Mouse (Mus musculus): Measurements from ENCODE around the gene Cntnap4. TPM values are rescaled to one million over a fixed set of nuclear protein-coding genes. Genes with fewer than 3 reads are reported as not detected.
A peak's percentile ranks its signal among the peaks of the same experiment; 100 is the strongest.
"Not testable (repeated sequence)": the region's sequence is repeated elsewhere in the genome, so short reads cannot be mapped to it uniquely, and the experiment has no call there.

Gene Cntnap4
- polyA plus RNA-seq, 1 experiment from 2014 or later, result 22.5 TPM

GRCm38 (mm10) chr8:112743331-112743730, 173.5 kb downstream of the Cntnap4 start:
- H3K4me3 ChIP-seq, result no peak overlapping the region
- H3K9ac ChIP-seq, result no peak overlapping the region
- WGBS, result 91% methylated on average over 4 of the region's 4 CpGs
- ATAC-seq (replicated peaks), result no peak
- no peaks in the 10 kb centered on the region for H3K9me3 ChIP-seq
- no peak overlapping the region for H3K4me2 ChIP-seq
- no peaks in the 10 kb centered on the region for H3K36me3 ChIP-seq (replicated peaks)
- no peaks in the 10 kb centered on the region for H3K27me3 ChIP-seq (replicated peaks)
- H3K27ac ChIP-seq, result no peak overlapping the region
- no peaks in the 10 kb centered on the region for H3K4me1 ChIP-seq

- no peaks in the 10 kb centered on the region for H3K4me1 ChIP-seq
- H3K27me3 ChIP-seq (replicated peaks), result no peaks in the 10 kb centered on the region
- H3K9me3 ChIP-seq, result no peaks in the 10 kb centered on the region
- no peak overlapping the region for H3K4me3 ChIP-seq
- no peak overlapping the region for H3K4me2 ChIP-seq
- WGBS, result 77% methylated on average over 5 of the region's 5 CpGs
- H3K36me3 ChIP-seq (replicated peaks), result no peaks in the 10 kb centered on the region
- no peak overlapping the region for H3K9ac ChIP-seq
- ATAC-seq (replicated peaks), result no peak
- no peak overlapping the region for H3K27ac ChIP-seq
Observed at GRCm38 (mm10) chr8:112747296-112747695, 177.5 kb downstream of the Cntnap4 start.

- ATAC-seq (replicated peaks), result no peak
- Histone ChIP-seq H3K4me2 (no peak overlapping the region), H3K9ac (no peak overlapping the region), H3K27ac (no peak overlapping the region), H3K27me3 (replicated peaks) (no peaks in the 10 kb centered on the region), H3K9me3 (no peaks in the 10 kb centered on the region), H3K4me1 (no peaks in the 10 kb centered on the region; the same call in 1 of the 2 replicates), H3K36me3 (replicated peaks) (no peaks in the 10 kb centered on the region), H3K4me3 (no peak overlapping the region)
- WGBS, result 84% methylated on average over 4 of the region's 4 CpGs
Observed at GRCm38 (mm10) chr8:112755171-112755570, 185.3 kb downstream of the Cntnap4 start.

GRCm38 (mm10) chr8:112803058-112803457, 233.2 kb downstream of the Cntnap4 start:
- no peaks in the 10 kb centered on the region for H3K27me3 ChIP-seq (replicated peaks)
- H3K27ac ChIP-seq, result no peak overlapping the region
- no peaks in the 10 kb centered on the region for H3K9me3 ChIP-seq
- H3K9ac ChIP-seq, result no peak overlapping the region
- ATAC-seq (replicated peaks), result no peak
- 93% methylated on average over 17 of the region's 17 CpGs for WGBS
- no peak overlapping the region for H3K4me2 ChIP-seq
- no peak overlapping the region for H3K4me3 ChIP-seq
- peaks cover 4% of the 10 kb centered on the region; the same call in 1 of the 2 replicates for H3K36me3 ChIP-seq (replicated peaks)
- H3K4me1 ChIP-seq, result no peaks in the 10 kb centered on the region

- H3K4me2 ChIP-seq, result no peak overlapping the region
- no peak overlapping the region for H3K9ac ChIP-seq
- 36% methylated on average over 5 of the region's 6 CpGs for WGBS
- no peak overlapping the region for H3K27ac ChIP-seq
- ATAC-seq (replicated peaks), result no peak
- no peaks in the 10 kb centered on the region for H3K27me3 ChIP-seq (replicated peaks)
- H3K36me3 ChIP-seq (replicated peaks), result no peaks in the 10 kb centered on the region
- no peaks in the 10 kb centered on the region for H3K9me3 ChIP-seq
- H3K4me1 ChIP-seq, result no peaks in the 10 kb centered on the region
- H3K4me3 ChIP-seq, result no peak overlapping the region
Observed at GRCm38 (mm10) chr8:112809382-112809781, 239.5 kb downstream of the Cntnap4 start.

GRCm38 (mm10) chr8:112841057-112841456, 271.2 kb downstream of the Cntnap4 start:
- no peaks in the 10 kb centered on the region for H3K36me3 ChIP-seq (replicated peaks)
- 83% methylated on average over 2 of the region's 2 CpGs for WGBS
- no peak for ATAC-seq (replicated peaks)

GRCm38 (mm10) chr8:112849541-112849940, 279.7 kb downstream of the Cntnap4 start:
- not testable (repeated sequence) for H3K9ac ChIP-seq; ATAC-seq (replicated peaks); H3K36me3 ChIP-seq (replicated peaks); H3K4me2 ChIP-seq; H3K27me3 ChIP-seq (replicated peaks); H3K9me3 ChIP-seq; H3K4me1 ChIP-seq; H3K4me3 ChIP-seq; H3K27ac ChIP-seq
- WGBS, result 94% methylated on average over 1 of the region's 1 CpGs

More at GRCm38 (mm10) chr8:112841057-112841456, 271.2 kb downstream of the Cntnap4 start:
- Histone ChIP-seq H3K27me3 (replicated peaks) (no peaks in the 10 kb centered on the region), H3K9me3 (no peaks in the 10 kb centered on the region), H3K27ac (no peak overlapping the region), H3K4me2 (no peak overlapping the region), H3K9ac (no peak overlapping the region), H3K4me3 (no peak overlapping the region), H3K4me1 (peaks cover 6% of the 10 kb centered on the region)

- Histone ChIP-seq H3K4me2 (peak overlapping the region; percentile 13; the same call in 1 of the 2 replicates), H3K4me1 (peaks cover 14% of the 10 kb centered on the region), H3K9me3 (no peaks in the 10 kb centered on the region), H3K9ac (no peak overlapping the region), H3K27ac (peak overlapping the region; percentile 73), H3K4me3 (no peak overlapping the region), H3K27me3 (replicated peaks) (no peaks in the 10 kb centered on the region), H3K36me3 (replicated peaks) (no peaks in the 10 kb centered on the region)
- ATAC-seq (replicated peaks), result peak; percentile 90
- 15% methylated on average over 8 of the region's 8 CpGs for WGBS
Observed at GRCm38 (mm10) chr8:112906458-112907112, 336.7 kb downstream of the Cntnap4 start.

GRCm38 (mm10) chr8:112909527-112909926, 339.7 kb downstream of the Cntnap4 start:
- Histone ChIP-seq H3K36me3 (replicated peaks) (no peaks in the 10 kb centered on the region), H3K27ac (no peak overlapping the region), H3K4me3 (no peak overlapping the region), H3K27me3 (replicated peaks) (no peaks in the 10 kb centered on the region), H3K4me2 (no peak overlapping the region), H3K9ac (no peak overlapping the region), H3K9me3 (no peaks in the 10 kb centered on the region), H3K4me1 (peaks cover 14% of the 10 kb centered on the region)
- 55% methylated on average over 5 of the region's 5 CpGs for WGBS
- ATAC-seq (replicated peaks), result no peak

- no peaks in the 10 kb centered on the region for H3K27me3 ChIP-seq (replicated peaks)
- H3K4me1 ChIP-seq, result peaks cover 10% of the 10 kb centered on the region
- no peak overlapping the region for H3K9ac ChIP-seq
- no peak overlapping the region for H3K4me3 ChIP-seq
- ATAC-seq (replicated peaks), result no peak
- no peak overlapping the region for H3K27ac ChIP-seq
- no peak overlapping the region for H3K4me2 ChIP-seq
- no peaks in the 10 kb centered on the region for H3K9me3 ChIP-seq
- H3K36me3 ChIP-seq (replicated peaks), result no peaks in the 10 kb centered on the region
Observed at GRCm38 (mm10) chr8:112911422-112911821, 341.6 kb downstream of the Cntnap4 start.

GRCm38 (mm10) chr8:112922151-112922550, 352.3 kb downstream of the Cntnap4 start:
- no peak for ATAC-seq (replicated peaks)
- Histone ChIP-seq H3K9ac (no peak overlapping the region), H3K4me3 (no peak overlapping the region), H3K36me3 (replicated peaks) (no peaks in the 10 kb centered on the region), H3K4me1 (0 out of 2 replicates have a peak, but pooled peaks cover 3% of the 10 kb centered on the region), H3K27me3 (replicated peaks) (no peaks in the 10 kb centered on the region), H3K27ac (no peak overlapping the region), H3K9me3 (no peaks in the 10 kb centered on the region), H3K4me2 (no peak overlapping the region)

- Histone ChIP-seq H3K36me3 (replicated peaks) (no peaks in the 10 kb centered on the region), H3K27me3 (replicated peaks) (no peaks in the 10 kb centered on the region), H3K9ac (no peak overlapping the region), H3K4me1 (0 out of 2 replicates have a peak, but pooled peaks cover 3% of the 10 kb centered on the region), H3K4me3 (no peak overlapping the region), H3K27ac (no peak overlapping the region), H3K9me3 (no peaks in the 10 kb centered on the region), H3K4me2 (no peak overlapping the region)
- no peak for ATAC-seq (replicated peaks)
- 84% methylated on average over 5 of the region's 5 CpGs for WGBS
Observed at GRCm38 (mm10) chr8:112922789-112923188, 352.9 kb downstream of the Cntnap4 start.
